19 mouse cellular contexts compared by ENCODE assay signal in genomic region chr2:49483382-49483781, GRCm38 (mm10).
"Had no signal": no experiment of that assay in that cellular context is flagged by ENCODE, and none has a peak within 500 bp of the region (broad histone marks: within the 10 kb centered on the region; RNA-seq: fewer than 3 reads in every experiment).

No protein-coding gene starts in this region.

- ATAC-seq: midbrain, embryonic 16.5 days had no signal

- DNase-seq: lung, adult 18-20 months; lung, embryonic 14.5 days; lung, postnatal 10 days; lung, postnatal 4 days; midbrain, embryonic 14.5 days; retina, postnatal 1 day; right cerebral cortex, adult 18-20 months; right cerebral cortex, postnatal 25 days; right cerebral cortex, postnatal 4 days; thymus, adult 2 months; thymus, postnatal 25 days; thymus, postnatal 4 days had no signal

- H3K27ac ChIP-seq: midbrain, embryonic 10.5 days; midbrain, embryonic 12.5 days; neural tube, embryonic 12.5 days; stomach, embryonic 15.5 days; stomach, postnatal 0 days had no signal

- H3K27me3 ChIP-seq: midbrain, embryonic 12.5 days; neural tube, embryonic 12.5 days; stomach, embryonic 15.5 days had no signal

- H3K4me1 ChIP-seq: midbrain, embryonic 10.5 days; midbrain, embryonic 12.5 days; neural tube, embryonic 12.5 days; stomach, embryonic 15.5 days had no signal

- H3K9me3 ChIP-seq: midbrain, embryonic 10.5 days; neural tube, embryonic 12.5 days; stomach, embryonic 15.5 days had no signal

- H3K36me3 ChIP-seq: midbrain, embryonic 12.5 days; neural tube, embryonic 12.5 days; stomach, embryonic 15.5 days had no signal

- H3K4me3 ChIP-seq: midbrain, embryonic 10.5 days; midbrain, embryonic 12.5 days; myocyte; neural tube, embryonic 12.5 days; stomach, embryonic 15.5 days had no signal
